Mouse (Mus musculus): ENCODE results near the gene Eif4g3. TPM values are rescaled to one million over a fixed set of nuclear protein-coding genes. Genes with fewer than 3 reads are reported as not detected.

Gene Eif4g3
- total RNA-seq, 2 experiments from 2014 or later, result 14.2 to 23.6 TPM

- ATAC-seq (replicated peaks; ENCODE audit: low FRiP score, poor library complexity, severe bottlenecking), result no peak
Observed at GRCm38 (mm10) chr4:138252231-138252630, 259.4 kb downstream of the Eif4g3 start.

- ATAC-seq (replicated peaks; ENCODE audit: low FRiP score, poor library complexity, severe bottlenecking), result no peak
Observed at GRCm38 (mm10) chr4:138257116-138257687, 264.4 kb downstream of the Eif4g3 start.

Other genes with a start within 250 kb of the Eif4g3 start
- gene Alpl, start 196.6 kb upstream of the Eif4g3 start, total RNA-seq (2015; ENCODE audit: low replicate concordance), result not detected in 2 replicates
- 0.42 and 0.85 TPM in 2 replicates for gene Alpl, start 196.6 kb upstream of the Eif4g3 start, total RNA-seq (2017; ENCODE audit: low replicate concordance)
- 2.3 and 3.1 TPM in 2 replicates for gene Ece1, start 130.8 kb upstream of the Eif4g3 start, total RNA-seq (2015; ENCODE audit: low replicate concordance)
- 0.68 and 2.1 TPM in 2 replicates for gene Ece1, start 130.8 kb upstream of the Eif4g3 start, total RNA-seq (2017; ENCODE audit: low replicate concordance)
- gene Hp1bp3, start 223.3 kb downstream of the Eif4g3 start, total RNA-seq (2015; ENCODE audit: low replicate concordance), result 79.7 and 79.8 TPM in 2 replicates
- gene Hp1bp3, start 223.3 kb downstream of the Eif4g3 start, total RNA-seq (2017; ENCODE audit: low replicate concordance), result 126 and 158 TPM in 2 replicates

Data from erythroblast, adult 5-6 weeks (primary cell).